Mouse (Mus musculus) neural tube, embryonic 12.5 days (tissue): ENCODE results near the gene Rap1gap. TPM values are rescaled to one million over a fixed set of nuclear protein-coding genes. Genes with fewer than 3 reads are reported as not detected.

Experiments
- ATAC-seq: fragments of 200-750 bp; cut with Nextera tagmentation; 2 replicates; pipeline ENCODE4 v1.8.0; 2017; ENCODE audit warnings: low read depth, mild to moderate bottlenecking, moderate TSS enrichment, moderate library complexity; ENCODE audit not compliant: low FRiP score
- H3K27ac ChIP-seq: fragments of 300-500 bp; sonication (generic); 2 replicates; pipeline ENCODE4 v1.5.1; 2016
- H3K27me3 ChIP-seq: fragments of 300-500 bp; sonication (generic); replicated peaks from 2 replicates; pipeline ENCODE4 v1.6.1; 2016; ENCODE audit warnings: mild to moderate bottlenecking
- H3K36me3 ChIP-seq: fragments of 300-500 bp; sonication (generic); 2 replicates; pipeline ENCODE4 v1.6.1; 2016; ENCODE audit warnings: mild to moderate bottlenecking
- H3K4me1 ChIP-seq: fragments of 300-500 bp; sonication (generic); 2 replicates; pipeline ENCODE4 v1.6.1; 2016
- H3K4me2 ChIP-seq: fragments of 300-500 bp; sonication (generic); replicated peaks from 2 replicates; pipeline ENCODE4 v1.6.1; 2016; ENCODE audit warnings: mild to moderate bottlenecking
- H3K4me3 ChIP-seq: fragments of 300-500 bp; sonication (generic); 2 replicates; pipeline ENCODE4 v1.5.1; 2016
- H3K9ac ChIP-seq: fragments of 300-500 bp; sonication (generic); 2 replicates; pipeline ENCODE4 v1.6.1; 2016; ENCODE audit warnings: mild to moderate bottlenecking
- H3K9me3 ChIP-seq: fragments of 300-500 bp; sonication (generic); 2 replicates; pipeline ENCODE4 v1.6.1; 2016; ENCODE audit warnings: mild to moderate bottlenecking
- WGBS: fragments of 180-500 bp; shearing (Covaris S2); methylation state at CpG from one replicate; pipeline ENCODE4 v1.1.7; 2016; 5-methylcytosine and 5-hydroxymethylcytosine counted together
- polyA plus RNA-seq: library from polyadenylated mRNA; unstranded; fragments of >200 nt; fragmentation: Nextera tagmentation; extraction: Ambion mirVana; gene quantifications from 2 replicates; pipeline ENCODE4 v1.2.1, GENCODE M21; 2016

Gene Rap1gap
- polyA plus RNA-seq, 1 experiment from 2014 or later = 24.7 TPM

GRCm38 (mm10) chr4:137743791-137744190 lies 79.3 kb downstream of the Rap1gap start:
- 0 out of 2 replicates have a peak, but pooled peaks cover 4% of the 10 kb centered on the region for H3K4me1 ChIP-seq
- H3K27ac ChIP-seq = no peak overlapping the region
- H3K27me3 ChIP-seq = no peaks in the 10 kb centered on the region
- no peak for ATAC-seq
- no peaks in the 10 kb centered on the region for H3K36me3 ChIP-seq
- H3K9me3 ChIP-seq = no peaks in the 10 kb centered on the region
- H3K9ac ChIP-seq = no peak overlapping the region
- WGBS = 74% methylated on average over 7 of the region's 7 CpGs
- H3K4me3 ChIP-seq = no peak overlapping the region
- no peak overlapping the region for H3K4me2 ChIP-seq

- no peaks in the 10 kb centered on the region for H3K27me3 ChIP-seq
- no peaks in the 10 kb centered on the region for H3K9me3 ChIP-seq
- no peak overlapping the region for H3K4me2 ChIP-seq
- H3K4me1 ChIP-seq = 0 out of 2 replicates have a peak, but pooled peaks cover 4% of the 10 kb centered on the region
- 68% methylated on average over 13 of the region's 13 CpGs for WGBS
- H3K36me3 ChIP-seq = no peaks in the 10 kb centered on the region
- H3K4me3 ChIP-seq = no peak overlapping the region
- ATAC-seq = no peak
- H3K27ac ChIP-seq = no peak overlapping the region
- no peak overlapping the region for H3K9ac ChIP-seq
Observed at GRCm38 (mm10) chr4:137744433-137744918, 80.0 kb downstream of the Rap1gap start.

GRCm38 (mm10) chr4:137747091-137747490 lies 82.6 kb downstream of the Rap1gap start:
- H3K36me3 ChIP-seq = no peaks in the 10 kb centered on the region
- no peak for ATAC-seq
- no peak overlapping the region for H3K27ac ChIP-seq
- H3K4me1 ChIP-seq = no peaks in the 10 kb centered on the region
- H3K27me3 ChIP-seq = no peaks in the 10 kb centered on the region
- H3K9ac ChIP-seq = no peak overlapping the region
- H3K4me3 ChIP-seq = no peak overlapping the region
- WGBS = 82% methylated on average over 9 of the region's 9 CpGs
- H3K9me3 ChIP-seq = no peaks in the 10 kb centered on the region
- H3K4me2 ChIP-seq = no peak overlapping the region

GRCm38 (mm10) chr4:137747590-137747989 lies 83.1 kb downstream of the Rap1gap start:
- Histone ChIP-seq H3K4me2 (no peak overlapping the region), H3K4me3 (no peak overlapping the region), H3K36me3 (no peaks in the 10 kb centered on the region), H3K27ac (no peak overlapping the region), H3K27me3 (no peaks in the 10 kb centered on the region), H3K9ac (no peak overlapping the region), H3K4me1 (no peaks in the 10 kb centered on the region; the same call in 1 of the 2 replicates), H3K9me3 (no peaks in the 10 kb centered on the region)
- ATAC-seq = no peak
- WGBS = 85% methylated on average over 5 of the region's 5 CpGs

DNA sequence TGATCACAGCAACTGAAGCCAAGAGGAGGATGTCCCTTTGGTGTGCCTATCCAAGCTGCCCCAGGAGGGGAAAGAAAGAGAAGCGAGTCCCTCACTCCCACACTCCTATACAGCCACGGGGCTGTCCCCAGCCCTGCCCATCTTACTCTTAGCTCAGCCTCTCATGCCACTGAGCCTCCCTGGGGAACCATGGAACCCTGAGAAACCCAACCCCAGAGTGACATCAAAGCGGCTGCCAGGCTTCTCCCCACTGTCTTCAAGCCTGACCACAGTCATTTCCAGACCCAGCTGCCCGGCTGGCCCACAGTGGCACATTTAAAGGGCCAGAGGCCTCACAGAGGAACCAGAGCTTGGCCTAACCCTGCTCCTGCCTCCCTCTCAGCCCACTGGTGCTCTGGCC lies 84.2 kb downstream of the Rap1gap start:
- no peak overlapping the region for H3K27ac ChIP-seq
- H3K36me3 ChIP-seq = no peaks in the 10 kb centered on the region
- no peaks in the 10 kb centered on the region; the same call in 1 of the 2 replicates for H3K4me1 ChIP-seq
- H3K4me2 ChIP-seq = no peak overlapping the region
- H3K9ac ChIP-seq = no peak overlapping the region
- no peaks in the 10 kb centered on the region for H3K27me3 ChIP-seq
- WGBS = 60% methylated on average over 4 of the region's 4 CpGs
- no peak overlapping the region for H3K4me3 ChIP-seq
- ATAC-seq = no peak
- no peaks in the 10 kb centered on the region for H3K9me3 ChIP-seq

DNA sequence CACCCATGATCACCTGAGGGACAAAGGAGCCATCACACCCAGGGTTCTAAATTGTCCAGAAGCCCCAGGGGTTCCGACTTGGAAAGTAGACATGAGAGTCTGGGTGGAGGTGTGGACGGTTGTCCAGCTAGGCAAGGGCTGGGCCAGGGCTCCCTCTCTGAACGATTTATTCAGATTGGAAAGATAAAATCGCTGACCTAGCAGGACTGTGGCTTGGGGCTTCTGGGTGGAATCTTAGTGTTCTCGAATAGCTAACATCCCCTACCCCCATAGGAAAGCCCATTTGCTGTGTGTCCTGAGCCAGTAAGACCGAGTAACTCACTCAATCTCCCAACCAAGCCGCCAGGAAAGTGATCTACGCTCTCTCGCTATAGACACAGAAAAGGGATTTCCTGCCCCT lies 85.2 kb downstream of the Rap1gap start:
- Histone ChIP-seq H3K27ac (no peak overlapping the region), H3K4me1 (no peaks in the 10 kb centered on the region; the same call in 1 of the 2 replicates), H3K9me3 (no peaks in the 10 kb centered on the region), H3K27me3 (no peaks in the 10 kb centered on the region), H3K4me3 (no peak overlapping the region), H3K9ac (no peak overlapping the region), H3K36me3 (no peaks in the 10 kb centered on the region), H3K4me2 (no peak overlapping the region)
- 74% methylated on average over 9 of the region's 9 CpGs for WGBS
- no peak for ATAC-seq

GRCm38 (mm10) chr4:137750121-137750520 lies 85.6 kb downstream of the Rap1gap start:
- Histone ChIP-seq H3K36me3 (no peaks in the 10 kb centered on the region), H3K27me3 (no peaks in the 10 kb centered on the region), H3K9me3 (no peaks in the 10 kb centered on the region), H3K9ac (no peak overlapping the region), H3K4me3 (no peak overlapping the region), H3K4me1 (no peaks in the 10 kb centered on the region; the same call in 1 of the 2 replicates), H3K27ac (no peak overlapping the region), H3K4me2 (no peak overlapping the region)
- no peak for ATAC-seq
- 86% methylated on average over 9 of the region's 9 CpGs for WGBS

- no peaks in the 10 kb centered on the region for H3K36me3 ChIP-seq
- H3K4me2 ChIP-seq = no peak overlapping the region
- H3K27me3 ChIP-seq = no peaks in the 10 kb centered on the region
- 81% methylated on average over 8 of the region's 8 CpGs for WGBS
- H3K9me3 ChIP-seq = no peaks in the 10 kb centered on the region
- H3K27ac ChIP-seq = no peak overlapping the region
- no peaks in the 10 kb centered on the region; the same call in 1 of the 2 replicates for H3K4me1 ChIP-seq
- no peak for ATAC-seq
- H3K4me3 ChIP-seq = no peak overlapping the region
- H3K9ac ChIP-seq = no peak overlapping the region
Observed at GRCm38 (mm10) chr4:137751310-137751709, 86.8 kb downstream of the Rap1gap start.

DNA sequence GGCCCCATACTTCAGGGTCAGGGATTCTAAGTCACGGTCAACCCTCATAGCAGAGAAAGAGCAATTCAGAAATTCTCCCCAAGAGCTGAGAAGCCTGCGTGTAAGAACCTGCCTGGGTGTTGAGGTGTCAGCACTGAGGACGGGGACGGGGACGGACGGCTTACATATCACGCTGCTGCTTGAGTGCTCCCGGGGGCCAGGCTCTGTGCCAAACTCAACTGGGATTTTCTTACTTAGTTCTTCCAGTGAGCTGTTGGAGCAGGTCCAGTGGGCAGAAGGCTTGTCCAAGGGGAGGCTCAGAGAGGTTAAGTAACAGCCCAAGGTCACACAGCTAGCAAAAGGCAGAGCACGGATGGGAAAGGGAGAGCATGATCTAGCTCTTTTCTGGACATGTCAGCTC lies 87.2 kb downstream of the Rap1gap start:
- Histone ChIP-seq H3K36me3 (no peaks in the 10 kb centered on the region), H3K27me3 (no peaks in the 10 kb centered on the region), H3K9me3 (no peaks in the 10 kb centered on the region), H3K4me3 (no peak overlapping the region), H3K4me1 (no peaks in the 10 kb centered on the region; the same call in 1 of the 2 replicates), H3K4me2 (no peak overlapping the region), H3K27ac (no peak overlapping the region), H3K9ac (no peak overlapping the region)
- no peak for ATAC-seq
- 89% methylated on average over 9 of the region's 9 CpGs for WGBS

GRCm38 (mm10) chr4:137752471-137752870 lies 87.9 kb downstream of the Rap1gap start:
- ATAC-seq = no peak
- H3K4me1 ChIP-seq = no peaks in the 10 kb centered on the region; the same call in 1 of the 2 replicates

DNA sequence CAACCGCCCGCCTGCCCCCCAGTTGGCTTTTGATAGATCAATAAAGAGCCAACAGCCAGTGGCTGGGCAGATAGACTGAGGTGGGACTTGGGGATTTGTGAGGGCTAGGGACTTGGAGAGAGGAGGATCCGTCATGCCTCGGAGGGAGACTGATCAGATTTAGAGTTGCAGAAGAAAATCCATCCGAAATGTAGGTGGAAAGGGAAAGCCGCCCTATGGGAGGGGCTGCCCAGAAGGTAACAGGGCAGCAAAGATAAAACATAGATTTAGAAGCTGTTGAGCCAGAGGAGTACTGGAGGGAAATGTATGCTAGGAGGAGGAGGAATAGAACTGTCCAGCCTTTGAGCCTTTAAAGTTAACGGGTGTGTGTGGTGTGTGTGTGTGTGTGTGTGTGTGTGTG lies 88.7 kb downstream of the Rap1gap start:
- Histone ChIP-seq H3K36me3 (no peaks in the 10 kb centered on the region), H3K4me2 (no peak overlapping the region), H3K4me1 (no peaks in the 10 kb centered on the region; the same call in 1 of the 2 replicates), H3K27me3 (no peaks in the 10 kb centered on the region), H3K9me3 (no peaks in the 10 kb centered on the region), H3K4me3 (no peak overlapping the region), H3K27ac (no peak overlapping the region), H3K9ac (no peak overlapping the region)
- no peak for ATAC-seq
- 87% methylated on average over 7 of the region's 7 CpGs for WGBS

More at GRCm38 (mm10) chr4:137752471-137752870, 87.9 kb downstream of the Rap1gap start:
- WGBS = 90% methylated on average over 15 of the region's 15 CpGs
- no peak overlapping the region for H3K27ac ChIP-seq
- no peaks in the 10 kb centered on the region for H3K9me3 ChIP-seq
- H3K27me3 ChIP-seq = no peaks in the 10 kb centered on the region
- H3K36me3 ChIP-seq = no peaks in the 10 kb centered on the region
- no peak overlapping the region for H3K4me2 ChIP-seq
- no peak overlapping the region for H3K4me3 ChIP-seq
- H3K9ac ChIP-seq = no peak overlapping the region

GRCm38 (mm10) chr4:137754446-137754845 lies 89.9 kb downstream of the Rap1gap start:
- Histone ChIP-seq H3K4me2 (no peak overlapping the region), H3K9me3 (no peaks in the 10 kb centered on the region), H3K4me1 (no peaks in the 10 kb centered on the region; the same call in none of the 2 replicates), H3K27me3 (no peaks in the 10 kb centered on the region), H3K9ac (no peak overlapping the region), H3K4me3 (no peak overlapping the region), H3K27ac (no peak overlapping the region), H3K36me3 (no peaks in the 10 kb centered on the region)
- no peak for ATAC-seq
- 92% methylated on average over 2 of the region's 2 CpGs for WGBS

DNA sequence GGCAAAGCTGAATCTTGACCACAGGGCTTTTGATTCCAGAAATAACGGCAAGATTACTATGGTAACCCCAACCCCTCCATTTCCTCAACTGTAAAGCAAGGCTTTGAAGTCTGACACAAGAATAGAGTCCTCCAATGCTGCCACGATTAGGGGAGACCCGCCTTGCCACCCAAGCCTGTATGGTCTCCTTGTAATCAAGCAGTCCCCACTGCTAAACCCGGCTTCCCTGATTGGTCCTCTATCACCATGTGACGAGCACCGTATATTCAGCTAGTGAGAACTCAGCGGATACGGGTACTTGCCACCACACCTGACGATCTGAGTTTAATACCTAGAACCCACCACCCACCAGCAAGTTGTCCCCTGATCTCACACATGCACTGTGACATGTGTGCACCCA lies 98.4 kb downstream of the Rap1gap start:
- Histone ChIP-seq H3K27ac (no peak overlapping the region), H3K4me2 (no peak overlapping the region), H3K9ac (no peak overlapping the region), H3K36me3 (no peaks in the 10 kb centered on the region), H3K4me1 (peaks cover 24% of the 10 kb centered on the region), H3K9me3 (no peaks in the 10 kb centered on the region), H3K4me3 (no peak overlapping the region), H3K27me3 (no peaks in the 10 kb centered on the region)
- 80% methylated on average over 9 of the region's 9 CpGs for WGBS
- no peak for ATAC-seq
